Mouse (Mus musculus) neural tube, embryonic 13.5 days (tissue): Measurements from ENCODE around the gene Itgam. TPM values are rescaled to one million over a fixed set of nuclear protein-coding genes. Genes with fewer than 3 reads are reported as not detected.

ENCODE experiments used
- ATAC-seq: fragments of 200-750 bp; cut with Nextera tagmentation; 2 replicates; pipeline ENCODE4 v1.8.0; 2017; ENCODE audit warnings: low read depth, mild to moderate bottlenecking, moderate TSS enrichment, moderate library complexity
- H3K27ac ChIP-seq: fragments of 300-500 bp; sonication (generic); replicated peaks from 2 replicates; pipeline ENCODE4 v1.5.1; 2015; ENCODE audit warnings: moderate library complexity, mild to moderate bottlenecking, inconsistent platforms
- H3K27me3 ChIP-seq: fragments of 300-500 bp; sonication (generic); 2 replicates; pipeline ENCODE4 v1.6.1; 2015; ENCODE audit warnings: mild to moderate bottlenecking, inconsistent platforms
- H3K36me3 ChIP-seq: fragments of 300-500 bp; sonication (generic); 2 replicates; pipeline ENCODE4 v1.6.1; 2015; ENCODE audit warnings: mild to moderate bottlenecking, inconsistent platforms
- H3K4me1 ChIP-seq: fragments of 300-500 bp; sonication (generic); replicated peaks from 2 replicates; pipeline ENCODE4 v1.6.1; 2015; ENCODE audit warnings: inconsistent platforms
- H3K4me2 ChIP-seq: fragments of 300-500 bp; sonication (generic); 2 replicates; pipeline ENCODE4 v1.6.1; 2015; ENCODE audit warnings: inconsistent platforms, mild to moderate bottlenecking, moderate library complexity
- H3K4me3 ChIP-seq: fragments of 300-500 bp; sonication (generic); 2 replicates; pipeline ENCODE4 v1.5.1; 2015; ENCODE audit warnings: mild to moderate bottlenecking, inconsistent platforms
- H3K9ac ChIP-seq: fragments of 300-500 bp; sonication (generic); 2 replicates; pipeline ENCODE4 v1.6.1; 2015; ENCODE audit warnings: moderate library complexity, mild to moderate bottlenecking, inconsistent platforms
- H3K9me3 ChIP-seq: fragments of 300-500 bp; sonication (generic); 2 replicates; pipeline ENCODE4 v1.6.1; 2016; ENCODE audit warnings: inconsistent platforms
- WGBS: fragments of 180-500 bp; shearing (Covaris S2); methylation state at CpG from one replicate; pipeline ENCODE4 v1.1.7; 2015; 5-methylcytosine and 5-hydroxymethylcytosine counted together
- polyA plus RNA-seq: library from polyadenylated mRNA; unstranded; fragments of >200 nt; fragmentation: Nextera tagmentation; extraction: Ambion mirVana; gene quantifications from 2 replicates; pipeline ENCODE4 v1.2.1, GENCODE M21; 2015

Itgam gene
- polyA plus RNA-seq, 1 experiment from 2014 or later: 0.98 TPM

- Histone ChIP-seq H3K27me3 (no peaks in the 10 kb centered on the region), H3K4me3 (no peak overlapping the region), H3K4me1 (no peaks in the 10 kb centered on the region), H3K27ac (no peak overlapping the region), H3K9ac (no peak overlapping the region), H3K9me3 (no peaks in the 10 kb centered on the region), H3K36me3 (no peaks in the 10 kb centered on the region), H3K4me2 (no peak overlapping the region)
- WGBS: 89% methylated on average over 6 of the region's 6 CpGs
- ATAC-seq: no peak
Observed at GRCm38 (mm10) chr7:128063211-128063781, 856 bp downstream of the Itgam start.

- H3K4me1 ChIP-seq: no peaks in the 10 kb centered on the region
- no peaks in the 10 kb centered on the region for H3K9me3 ChIP-seq
- no peak overlapping the region for H3K4me2 ChIP-seq
- no peak overlapping the region for H3K4me3 ChIP-seq
- no peaks in the 10 kb centered on the region for H3K27me3 ChIP-seq
- H3K36me3 ChIP-seq: no peaks in the 10 kb centered on the region
- ATAC-seq: no peak
- no peak overlapping the region for H3K27ac ChIP-seq
- no peak overlapping the region for H3K9ac ChIP-seq
- WGBS: 84% methylated on average over 5 of the region's 5 CpGs
Observed at GRCm38 (mm10) chr7:128065547-128065946, 3.1 kb downstream of the Itgam start.

DNA sequence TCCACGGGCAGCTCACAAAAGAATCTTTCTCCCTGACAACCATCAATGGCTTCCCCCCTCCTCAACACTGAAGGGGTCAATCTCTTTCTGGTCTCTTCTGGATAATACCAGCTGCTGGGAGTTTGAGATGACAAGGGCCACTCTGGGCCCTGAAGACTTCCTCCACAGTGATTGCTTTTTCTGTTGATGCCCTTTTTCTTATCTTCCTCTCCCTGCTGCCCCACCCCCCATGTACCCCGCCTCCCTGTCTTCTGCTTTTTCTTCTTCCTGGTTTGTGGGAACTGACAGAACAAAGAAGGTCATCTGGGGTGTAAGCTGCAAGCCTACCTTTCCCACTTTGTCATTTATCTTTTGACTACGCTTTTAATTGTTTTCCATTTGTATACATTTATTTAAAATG, 5.4 kb downstream of the Itgam start:
- Histone ChIP-seq H3K4me3 (no peak overlapping the region), H3K4me2 (no peak overlapping the region), H3K36me3 (no peaks in the 10 kb centered on the region), H3K9ac (no peak overlapping the region), H3K4me1 (no peaks in the 10 kb centered on the region), H3K27ac (no peak overlapping the region), H3K27me3 (no peaks in the 10 kb centered on the region), H3K9me3 (no peaks in the 10 kb centered on the region)
- WGBS: 67% methylated on average over 3 of the region's 3 CpGs
- no peak for ATAC-seq

- Histone ChIP-seq H3K4me3 (no peak overlapping the region), H3K4me2 (no peak overlapping the region), H3K27me3 (no peaks in the 10 kb centered on the region), H3K4me1 (no peaks in the 10 kb centered on the region), H3K9me3 (no peaks in the 10 kb centered on the region), H3K27ac (no peak overlapping the region), H3K9ac (no peak overlapping the region), H3K36me3 (no peaks in the 10 kb centered on the region)
- no peak for ATAC-seq
- WGBS: 81% methylated on average over 2 of the region's 2 CpGs
Observed at GRCm38 (mm10) chr7:128069844-128070243, 7.4 kb downstream of the Itgam start.

GRCm38 (mm10) chr7:128071816-128072215, 9.4 kb downstream of the Itgam start:
- Histone ChIP-seq H3K27ac (no peak overlapping the region), H3K4me2 (no peak overlapping the region), H3K4me1 (no peaks in the 10 kb centered on the region), H3K9ac (no peak overlapping the region), H3K9me3 (no peaks in the 10 kb centered on the region), H3K27me3 (no peaks in the 10 kb centered on the region), H3K4me3 (no peak overlapping the region), H3K36me3 (no peaks in the 10 kb centered on the region)
- no peak for ATAC-seq
- 85% methylated on average over 4 of the region's 4 CpGs for WGBS

DNA sequence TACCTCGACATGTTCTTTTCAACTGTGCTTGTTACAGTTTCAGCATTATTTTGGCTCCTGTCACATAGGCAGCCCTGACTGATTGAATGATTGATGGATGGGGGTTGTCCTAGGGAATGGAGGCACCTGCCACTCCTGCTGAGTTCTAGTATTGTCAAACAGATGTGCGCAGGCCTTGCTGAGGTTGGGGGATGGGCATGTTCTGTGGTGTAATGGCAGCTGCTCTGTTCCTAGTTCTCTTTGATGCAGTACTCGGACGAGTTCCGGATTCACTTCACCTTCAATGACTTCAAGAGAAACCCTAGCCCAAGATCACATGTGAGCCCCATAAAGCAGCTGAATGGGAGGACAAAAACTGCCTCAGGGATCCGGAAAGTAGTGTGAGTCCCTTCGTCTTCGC, 17.6 kb downstream of the Itgam start:
- Histone ChIP-seq H3K27me3 (no peaks in the 10 kb centered on the region), H3K4me3 (no peak overlapping the region), H3K4me1 (no peaks in the 10 kb centered on the region), H3K9me3 (no peaks in the 10 kb centered on the region), H3K4me2 (no peak overlapping the region), H3K36me3 (no peaks in the 10 kb centered on the region), H3K9ac (no peak overlapping the region), H3K27ac (no peak overlapping the region)
- no peak for ATAC-seq
- WGBS: 70% methylated on average over 8 of the region's 8 CpGs

DNA sequence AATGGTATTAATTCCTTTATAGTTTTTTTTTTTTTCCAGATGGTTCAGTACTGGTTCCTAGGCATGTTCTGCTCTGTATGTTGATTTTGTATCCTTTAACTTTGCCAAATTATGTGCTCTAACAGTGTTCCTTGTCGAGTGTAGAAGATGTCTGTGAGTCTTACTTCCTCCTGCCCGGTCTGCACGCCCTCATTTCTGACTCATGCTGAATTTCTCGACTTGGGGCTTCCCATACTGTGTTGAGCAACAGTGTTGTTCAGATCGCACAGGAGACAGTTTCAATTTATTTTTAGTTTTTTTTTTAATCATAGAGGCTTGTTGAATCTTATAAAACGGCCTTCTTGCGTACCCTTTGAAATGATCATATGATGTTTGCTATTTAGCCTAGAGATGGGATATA, 26.7 kb downstream of the Itgam start:
- Histone ChIP-seq H3K27ac (no peak overlapping the region), H3K4me1 (no peaks in the 10 kb centered on the region), H3K4me3 (no peak overlapping the region), H3K27me3 (no peaks in the 10 kb centered on the region), H3K36me3 (no peaks in the 10 kb centered on the region), H3K9ac (no peak overlapping the region), H3K4me2 (no peak overlapping the region), H3K9me3 (no peaks in the 10 kb centered on the region)
- WGBS: 89% methylated on average over 7 of the region's 7 CpGs
- no peak for ATAC-seq

DNA sequence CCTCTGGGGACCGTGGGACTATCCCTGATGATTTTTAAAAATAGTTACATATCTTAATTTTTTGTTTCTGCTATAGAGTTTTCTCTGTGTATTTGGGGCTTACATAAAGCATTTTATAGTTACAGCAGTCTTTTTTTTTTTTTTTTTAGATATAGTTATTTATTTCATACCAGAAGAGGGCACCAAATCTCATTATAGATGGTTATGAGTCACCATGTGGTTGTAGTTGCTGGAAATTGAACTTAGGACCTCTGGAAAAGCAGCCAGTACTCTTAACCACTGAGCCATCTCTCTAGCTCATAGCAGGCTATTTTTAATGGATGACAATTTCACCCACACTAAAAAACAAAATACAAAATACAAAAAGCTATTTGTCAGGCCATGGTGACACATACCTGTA, 35.7 kb downstream of the Itgam start:
- WGBS: 87% methylated on average over 1 of the region's 1 CpGs
- Histone ChIP-seq H3K27me3 (no peaks in the 10 kb centered on the region), H3K4me2 (no peak overlapping the region), H3K4me1 (no peaks in the 10 kb centered on the region), H3K9me3 (no peaks in the 10 kb centered on the region), H3K9ac (no peak overlapping the region), H3K4me3 (no peak overlapping the region), H3K36me3 (no peaks in the 10 kb centered on the region), H3K27ac (no peak overlapping the region)
- no peak for ATAC-seq

DNA sequence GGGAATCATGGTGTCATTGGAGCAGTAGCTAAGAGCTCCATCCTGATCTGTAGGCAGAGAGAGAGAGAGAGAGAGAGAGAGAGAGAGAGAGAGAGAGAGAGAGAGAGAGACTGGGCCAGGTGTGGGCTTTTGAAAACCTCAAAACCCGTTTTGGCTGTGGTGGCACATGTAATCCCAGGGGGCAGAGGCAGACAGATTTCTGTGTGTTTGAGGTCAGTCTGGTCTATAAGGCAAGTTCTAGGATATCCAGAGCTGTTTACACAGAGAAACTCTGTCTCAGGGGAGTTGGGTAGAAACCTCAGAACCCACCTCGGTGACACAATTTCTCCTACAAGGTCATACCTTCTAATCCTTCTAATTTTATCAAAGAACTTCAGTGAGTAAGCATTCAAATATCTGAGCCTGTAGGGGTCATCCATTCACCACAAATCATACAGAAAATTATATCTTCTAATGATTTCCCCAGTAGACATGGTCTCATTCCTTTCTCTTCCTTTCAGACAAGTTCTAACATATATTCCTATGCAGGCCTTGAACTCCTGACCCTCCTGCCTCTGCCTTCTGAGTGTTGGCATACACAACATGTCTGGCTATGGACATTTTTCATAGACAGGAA, 38.4 kb downstream of the Itgam start:
- H3K9me3 ChIP-seq: no peaks in the 10 kb centered on the region
- no peak for ATAC-seq
- no peaks in the 10 kb centered on the region for H3K27me3 ChIP-seq
- no peaks in the 10 kb centered on the region for H3K4me1 ChIP-seq
- H3K27ac ChIP-seq: no peak overlapping the region
- H3K4me3 ChIP-seq: no peak overlapping the region
- no peaks in the 10 kb centered on the region for H3K36me3 ChIP-seq
- WGBS: 90% methylated on average over 2 of the region's 2 CpGs
- H3K9ac ChIP-seq: no peak overlapping the region
- H3K4me2 ChIP-seq: no peak overlapping the region

- H3K4me2 ChIP-seq: no peak overlapping the region
- WGBS: 65% methylated on average over 4 of the region's 4 CpGs
- no peaks in the 10 kb centered on the region for H3K27me3 ChIP-seq
- no peak for ATAC-seq
- H3K9me3 ChIP-seq: no peaks in the 10 kb centered on the region
- no peak overlapping the region for H3K9ac ChIP-seq
- no peaks in the 10 kb centered on the region for H3K4me1 ChIP-seq
- no peak overlapping the region for H3K27ac ChIP-seq
- no peak overlapping the region for H3K4me3 ChIP-seq
- no peaks in the 10 kb centered on the region for H3K36me3 ChIP-seq
Observed at GRCm38 (mm10) chr7:128105246-128105645, 42.8 kb downstream of the Itgam start.

- no peak for ATAC-seq
- no peaks in the 10 kb centered on the region for H3K4me1 ChIP-seq
- no peaks in the 10 kb centered on the region for H3K9me3 ChIP-seq
- no peak overlapping the region for H3K4me2 ChIP-seq
- no peak overlapping the region for H3K4me3 ChIP-seq
- 86% methylated on average over 7 of the region's 7 CpGs for WGBS
- no peaks in the 10 kb centered on the region for H3K36me3 ChIP-seq
- no peak overlapping the region for H3K9ac ChIP-seq
- H3K27ac ChIP-seq: no peak overlapping the region
- no peaks in the 10 kb centered on the region for H3K27me3 ChIP-seq
Observed at GRCm38 (mm10) chr7:128107462-128107861, 45.0 kb downstream of the Itgam start.

- H3K36me3 ChIP-seq: no peaks in the 10 kb centered on the region
- H3K4me2 ChIP-seq: no peak overlapping the region
- no peaks in the 10 kb centered on the region for H3K27me3 ChIP-seq
- H3K4me3 ChIP-seq: no peak overlapping the region
- no peaks in the 10 kb centered on the region for H3K4me1 ChIP-seq
- H3K27ac ChIP-seq: no peak overlapping the region
- no peak overlapping the region for H3K9ac ChIP-seq
- no peaks in the 10 kb centered on the region for H3K9me3 ChIP-seq
- ATAC-seq: no peak
- 71% methylated on average over 2 of the region's 2 CpGs for WGBS
Observed at GRCm38 (mm10) chr7:128110314-128110713, 47.9 kb downstream of the Itgam start.

DNA sequence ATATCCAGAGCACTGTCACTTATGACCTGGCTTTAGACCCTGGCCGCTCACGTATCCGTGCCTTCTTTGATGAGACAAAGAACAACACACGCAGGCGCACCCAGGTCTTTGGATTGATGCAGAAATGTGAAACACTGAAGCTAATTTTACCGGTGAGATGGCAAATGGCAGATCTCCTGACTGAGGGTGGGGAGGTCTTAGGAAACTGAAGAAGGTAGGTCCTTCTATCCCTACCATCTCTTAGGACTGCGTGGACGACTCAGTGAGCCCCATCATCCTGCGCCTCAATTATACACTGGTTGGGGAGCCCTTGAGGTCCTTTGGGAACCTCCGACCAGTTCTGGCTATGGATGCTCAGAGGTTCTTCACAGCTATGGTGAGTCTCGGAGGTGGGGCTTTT, 49.7 kb downstream of the Itgam start:
- Histone ChIP-seq H3K9me3 (no peaks in the 10 kb centered on the region), H3K36me3 (no peaks in the 10 kb centered on the region), H3K9ac (no peak overlapping the region), H3K4me2 (no peak overlapping the region), H3K4me1 (no peaks in the 10 kb centered on the region), H3K27ac (no peak overlapping the region), H3K27me3 (no peaks in the 10 kb centered on the region), H3K4me3 (no peak overlapping the region)
- WGBS: 91% methylated on average over 11 of the region's 11 CpGs
- no peak for ATAC-seq
